Mouse (Mus musculus): ENCODE measurements around the gene Uba2. TPM values are rescaled to one million over a fixed set of nuclear protein-coding genes. Genes with fewer than 3 reads are reported as not detected.
A peak's percentile ranks its signal among the peaks of the same experiment; 100 is the strongest.

The Uba2 gene
- 24.7 and 29.6 TPM in 2 replicates for polyA plus RNA-seq (2012; rRNA removed)

DNA sequence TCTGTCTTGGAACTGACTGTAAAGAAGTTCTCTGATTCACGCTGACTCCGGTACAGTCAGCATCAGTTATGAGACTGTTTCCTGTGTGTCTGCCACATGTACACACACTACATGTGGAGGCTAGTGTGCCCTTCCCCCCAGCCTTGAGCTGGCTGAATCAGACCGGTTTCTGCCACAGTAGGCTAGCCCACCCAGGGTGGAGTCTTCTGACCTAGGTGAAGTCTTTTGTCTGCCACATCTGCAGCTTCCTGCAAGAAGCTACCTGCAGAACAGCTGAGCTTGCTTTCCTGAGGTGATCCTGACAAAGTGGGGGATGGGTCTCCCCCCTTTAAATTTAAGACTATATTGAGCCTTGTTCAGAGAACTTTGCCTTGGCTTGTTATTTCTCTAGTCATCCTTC is at the start of gene Uba2:
Gene Uba2, minus strand, starts transcription at position 146 of the 400 bp plus-strand sequence.
- H3K4me3 ChIP-seq (ENCODE audit: extremely low read depth, insufficient read depth, insufficient read length) = peak within 1 kb of the TSS; percentile 98
- 0 out of 2 replicates have a peak, but pooled peaks cover 1% of the 10 kb centered on the region for H3K36me3 ChIP-seq (ENCODE audit: control insufficient read depth, insufficient read depth, low read length)
- no peaks in the 10 kb centered on the region; the same call in none of the 2 replicates for H3K4me1 ChIP-seq (ENCODE audit: control insufficient read depth, insufficient read depth, insufficient read length)
- no peaks in the 10 kb centered on the region for H3K27me3 ChIP-seq (ENCODE audit: control insufficient read depth, insufficient read depth, low read length)
- H3K27ac ChIP-seq (ENCODE audit: insufficient read depth, low read length) = peak within 1 kb of the TSS; percentile 81; the same call in 1 of the 2 replicates
- TF ChIP-seq CTCF (IDR thresholded peaks at IDR 0.05; ENCODE audit: extremely low read depth, insufficient read depth, insufficient read length, insufficient replicate concordance) (no peak), POLR2A (IDR thresholded peaks at IDR 0.05; ENCODE audit: low read depth, low read length) (no peak)
- no peak for DNase-seq (ENCODE audit: low read depth in 1 of 2, low spot score in 2 of 2)
- WGBS = 88% methylated on average over 3 of the region's 3 CpGs

- H3K27me3 ChIP-seq (ENCODE audit: control insufficient read depth, insufficient read depth, low read length) = no peaks in the 10 kb centered on the region
- no peaks in the 10 kb centered on the region for H3K4me1 ChIP-seq (ENCODE audit: control insufficient read depth, insufficient read depth, insufficient read length)
- H3K4me3 ChIP-seq (ENCODE audit: extremely low read depth, insufficient read depth, insufficient read length) = no peak overlapping the region
- H3K36me3 ChIP-seq (ENCODE audit: control insufficient read depth, insufficient read depth, low read length) = peaks cover 51% of the 10 kb centered on the region
- DNase-seq (ENCODE audit: low read depth in 1 of 2, low spot score in 2 of 2) = no peak
- TF ChIP-seq POLR2A (IDR thresholded peaks at IDR 0.05; ENCODE audit: low read depth, low read length) (no peak), CTCF (IDR thresholded peaks at IDR 0.05; ENCODE audit: extremely low read depth, insufficient read depth, insufficient read length, insufficient replicate concordance) (no peak)
- no peak overlapping the region for H3K27ac ChIP-seq (ENCODE audit: insufficient read depth, low read length)
- WGBS = 76% methylated on average over 1 of the region's 1 CpGs
These were observed 49.1 kb upstream of the Uba2 start for GRCm38 (mm10) chr7:34218496-34218895.

GRCm38 (mm10) chr7:34216474-34216873 is 47.1 kb upstream of the Uba2 start:
- TF ChIP-seq POLR2A (IDR thresholded peaks at IDR 0.05; ENCODE audit: low read depth, low read length) (no peak), CTCF (IDR thresholded peaks at IDR 0.05; ENCODE audit: extremely low read depth, insufficient read depth, insufficient read length, insufficient replicate concordance) (no peak)
- no peak overlapping the region for H3K27ac ChIP-seq (ENCODE audit: insufficient read depth, low read length)
- H3K36me3 ChIP-seq (ENCODE audit: control insufficient read depth, insufficient read depth, low read length) = peaks cover 55% of the 10 kb centered on the region
- no peak overlapping the region for H3K4me3 ChIP-seq (ENCODE audit: extremely low read depth, insufficient read depth, insufficient read length)
- H3K4me1 ChIP-seq (ENCODE audit: control insufficient read depth, insufficient read depth, insufficient read length) = no peaks in the 10 kb centered on the region
- 87% methylated on average over 10 of the region's 10 CpGs for WGBS
- no peak for DNase-seq (ENCODE audit: low read depth in 1 of 2, low spot score in 2 of 2)
- no peaks in the 10 kb centered on the region for H3K27me3 ChIP-seq (ENCODE audit: control insufficient read depth, insufficient read depth, low read length)

DNA sequence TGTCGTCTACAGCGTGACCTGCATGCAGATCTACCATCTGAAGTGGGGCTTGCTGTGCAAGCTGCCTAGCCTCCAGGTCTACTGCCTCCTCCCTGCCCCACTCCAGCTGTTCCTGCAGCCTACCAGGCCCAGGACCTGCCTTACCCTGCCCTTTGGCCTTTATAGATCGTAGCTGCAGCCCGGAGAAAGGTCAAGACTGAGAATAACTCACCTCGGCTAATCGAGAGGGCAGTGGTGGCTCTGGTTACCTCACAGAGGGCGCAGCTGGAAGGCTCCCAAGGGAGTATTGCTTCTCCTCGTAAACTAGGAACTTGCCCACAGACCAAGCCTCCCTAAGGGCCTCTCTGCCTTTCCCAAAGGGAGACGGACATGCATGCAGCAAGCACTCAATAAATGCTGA is 46.1 kb upstream of the Uba2 start:
- Histone ChIP-seq H3K27me3 (ENCODE audit: control insufficient read depth, insufficient read depth, low read length) (no peaks in the 10 kb centered on the region), H3K36me3 (ENCODE audit: control insufficient read depth, insufficient read depth, low read length) (peaks cover 52% of the 10 kb centered on the region), H3K27ac (ENCODE audit: insufficient read depth, low read length) (no peak overlapping the region), H3K4me1 (ENCODE audit: control insufficient read depth, insufficient read depth, insufficient read length) (no peaks in the 10 kb centered on the region), H3K4me3 (ENCODE audit: extremely low read depth, insufficient read depth, insufficient read length) (no peak overlapping the region)
- DNase-seq (ENCODE audit: low read depth in 1 of 2, low spot score in 2 of 2) = no peak
- WGBS = 58% methylated on average over 9 of the region's 9 CpGs
- TF ChIP-seq CTCF (IDR thresholded peaks at IDR 0.05; ENCODE audit: extremely low read depth, insufficient read depth, insufficient read length, insufficient replicate concordance) (no peak), POLR2A (IDR thresholded peaks at IDR 0.05; ENCODE audit: low read depth, low read length) (no peak)

- WGBS = 64% methylated on average over 8 of the region's 8 CpGs
These were observed 45.2 kb upstream of the Uba2 start for GRCm38 (mm10) chr7:34214644-34215043.

GRCm38 (mm10) chr7:34213281-34213680 is 43.9 kb upstream of the Uba2 start:
- TF ChIP-seq POLR2A (IDR thresholded peaks at IDR 0.05; ENCODE audit: low read depth, low read length) (no peak), CTCF (IDR thresholded peaks at IDR 0.05; ENCODE audit: extremely low read depth, insufficient read depth, insufficient read length, insufficient replicate concordance) (no peak)
- no peak overlapping the region for H3K4me3 ChIP-seq (ENCODE audit: extremely low read depth, insufficient read depth, insufficient read length)
- WGBS = 89% methylated on average over 7 of the region's 7 CpGs
- no peaks in the 10 kb centered on the region for H3K4me1 ChIP-seq (ENCODE audit: control insufficient read depth, insufficient read depth, insufficient read length)
- H3K27ac ChIP-seq (ENCODE audit: insufficient read depth, low read length) = no peak overlapping the region
- no peak for DNase-seq (ENCODE audit: low read depth in 1 of 2, low spot score in 2 of 2)
- H3K27me3 ChIP-seq (ENCODE audit: control insufficient read depth, insufficient read depth, low read length) = no peaks in the 10 kb centered on the region
- H3K36me3 ChIP-seq (ENCODE audit: control insufficient read depth, insufficient read depth, low read length) = peaks cover 48% of the 10 kb centered on the region

More at GRCm38 (mm10) chr7:34214644-34215043, 45.2 kb upstream of the Uba2 start:
- TF ChIP-seq CTCF (IDR thresholded peaks at IDR 0.05; ENCODE audit: extremely low read depth, insufficient read depth, insufficient read length, insufficient replicate concordance) = no peak
- no peak for TF ChIP-seq POLR2A (IDR thresholded peaks at IDR 0.05; ENCODE audit: low read depth, low read length)
- Histone ChIP-seq H3K36me3 (ENCODE audit: control insufficient read depth, insufficient read depth, low read length) (peaks cover 47% of the 10 kb centered on the region), H3K27ac (ENCODE audit: insufficient read depth, low read length) (no peak overlapping the region), H3K4me3 (ENCODE audit: extremely low read depth, insufficient read depth, insufficient read length) (no peak overlapping the region), H3K27me3 (ENCODE audit: control insufficient read depth, insufficient read depth, low read length) (no peaks in the 10 kb centered on the region), H3K4me1 (ENCODE audit: control insufficient read depth, insufficient read depth, insufficient read length) (no peaks in the 10 kb centered on the region)
- no peak for DNase-seq (ENCODE audit: low read depth in 1 of 2, low spot score in 2 of 2)

GRCm38 (mm10) chr7:34208027-34208745 is 38.8 kb upstream of the Uba2 start:
- Histone ChIP-seq H3K4me3 (ENCODE audit: extremely low read depth, insufficient read depth, insufficient read length) (no peak overlapping the region), H3K36me3 (ENCODE audit: control insufficient read depth, insufficient read depth, low read length) (peaks cover 62% of the 10 kb centered on the region), H3K27ac (ENCODE audit: insufficient read depth, low read length) (no peak overlapping the region), H3K4me1 (ENCODE audit: control insufficient read depth, insufficient read depth, insufficient read length) (no peaks in the 10 kb centered on the region), H3K27me3 (ENCODE audit: control insufficient read depth, insufficient read depth, low read length) (no peaks in the 10 kb centered on the region)
- TF ChIP-seq POLR2A (IDR thresholded peaks at IDR 0.05; ENCODE audit: low read depth, low read length) (no peak), CTCF (IDR thresholded peaks at IDR 0.05; ENCODE audit: extremely low read depth, insufficient read depth, insufficient read length, insufficient replicate concordance) (no peak)
- no peak for DNase-seq (ENCODE audit: low read depth in 1 of 2, low spot score in 2 of 2)
- 95% methylated on average over 9 of the region's 9 CpGs for WGBS
